In genomic region chr8:84743517-84744420, GRCm38 (mm10) we compare ENCODE assay signal across 9 mouse cellular contexts. TPM values are rescaled to one million over a fixed set of nuclear protein-coding genes. Genes with fewer than 3 reads are reported as not detected.
A peak's percentile ranks its signal among the peaks of the same experiment; 100 is the strongest.
DNase-seq lines count a peak whose midpoint lies in the region; ATAC-seq and TF ChIP-seq lines count a peak whose summit lies in the region.
"Had no signal": no experiment of that assay in that cellular context is flagged by ENCODE, and none has a peak within 500 bp of the region (broad histone marks: within the 10 kb centered on the region; RNA-seq: fewer than 3 reads in every experiment).

No protein-coding gene starts in this region.

- H3K27ac ChIP-seq in embryonic facial prominence, embryonic 14.5 days (replicated peaks; ENCODE audit: low read depth, low read length) = peak overlapping the region; percentile 97
- peak overlapping the region; percentile 95 for H3K27ac ChIP-seq in heart, embryonic 13.5 days (replicated peaks)
- H3K27ac ChIP-seq in kidney, embryonic 14.5 days (ENCODE audit: low read depth, low read length) = peak overlapping the region; percentile 80; the same call in 1 of the 2 replicates
- H3K27ac ChIP-seq in lung, postnatal 0 days (ENCODE audit: low read length) = 0 out of 2 replicates have a peak overlapping the region, but pooled peaks have one; percentile 20
- peak overlapping the region; percentile 91 for H3K27ac ChIP-seq in stomach, embryonic 14.5 days (ENCODE audit: low read length)

- H3K27me3 ChIP-seq in embryonic facial prominence, embryonic 14.5 days (replicated peaks; ENCODE audit: control insufficient read depth, insufficient read depth, low read length) = no peaks in the 10 kb centered on the region
- H3K27me3 ChIP-seq in heart, embryonic 13.5 days (replicated peaks) = peaks cover 34% of the 10 kb centered on the region
- peaks cover 81% of the 10 kb centered on the region for H3K27me3 ChIP-seq in kidney, embryonic 14.5 days (ENCODE audit: control insufficient read depth, insufficient read depth, low read length)
- no peaks in the 10 kb centered on the region for H3K27me3 ChIP-seq in lung, postnatal 0 days (replicated peaks; ENCODE audit: insufficient read depth, low read length)
- no peaks in the 10 kb centered on the region for H3K27me3 ChIP-seq in stomach, embryonic 14.5 days (ENCODE audit: control insufficient read depth, insufficient read depth, low read length)

- peak; percentile 28; the same call in 1 of the 2 replicates for ATAC-seq in frontal cortex, adult (ENCODE audit: low TSS enrichment)
- peak; percentile 39 for ATAC-seq in embryonic facial prominence, embryonic 14.5 days (ENCODE audit: low read depth)
- peak; percentile 20; the same call in 1 of the 2 replicates for ATAC-seq in heart, embryonic 13.5 days (ENCODE audit: extremely low read depth, insufficient number of reproducible peaks, low FRiP score, low TSS enrichment)
- peak; percentile 60 for ATAC-seq in kidney, embryonic 14.5 days (ENCODE audit: low FRiP score, low TSS enrichment)
- ATAC-seq in lung, postnatal 0 days = peak; percentile 55
- ATAC-seq in stomach, embryonic 14.5 days (ENCODE audit: insufficient number of reproducible peaks, insufficient read depth, low FRiP score, low read depth) = peak; percentile 57

- peak overlapping the region; percentile 50 for H3K4me2 ChIP-seq in embryonic facial prominence, embryonic 14.5 days (ENCODE audit: low read depth, low read length)
- H3K4me2 ChIP-seq in heart, embryonic 13.5 days = peak overlapping the region; percentile 63
- H3K4me2 ChIP-seq in kidney, embryonic 14.5 days (replicated peaks; ENCODE audit: low read depth, low read length) = peak overlapping the region; percentile 17
- H3K4me2 ChIP-seq in lung, postnatal 0 days (replicated peaks; ENCODE audit: low read depth, low read length) = no peak overlapping the region
- peak overlapping the region; percentile 32 for H3K4me2 ChIP-seq in stomach, embryonic 14.5 days (replicated peaks; ENCODE audit: low read depth, low read length)

- 10% methylated on average over 13 of the region's 17 CpGs for WGBS in embryonic facial prominence, embryonic 14.5 days
- WGBS in heart, embryonic 13.5 days = 14% methylated on average over 17 of the region's 17 CpGs
- WGBS in kidney, embryonic 14.5 days = 8% methylated on average over 17 of the region's 17 CpGs
- WGBS in lung, postnatal 0 days = 19% methylated on average over 13 of the region's 17 CpGs
- 12% methylated on average over 17 of the region's 17 CpGs for WGBS in stomach, embryonic 14.5 days

- TF ChIP-seq EP300 in lung, postnatal 0 days (IDR thresholded peaks at IDR 0.05) = no peak

- H3K4me3 ChIP-seq in embryonic facial prominence, embryonic 14.5 days (ENCODE audit: low read depth, low read length) = peak overlapping the region; percentile 7; the same call in 1 of the 2 replicates
- H3K4me3 ChIP-seq in heart, embryonic 13.5 days = peak overlapping the region; percentile 14; the same call in 1 of the 2 replicates
- no peak overlapping the region for H3K4me3 ChIP-seq in kidney, embryonic 14.5 days (ENCODE audit: low read length)
- H3K4me3 ChIP-seq in lung, postnatal 0 days (ENCODE audit: low read depth, low read length) = no peak overlapping the region
- H3K4me3 ChIP-seq in stomach, embryonic 14.5 days (ENCODE audit: low read depth, low read length) = peak overlapping the region; percentile 3; the same call in 1 of the 2 replicates

- DNase-seq in frontal cortex, postnatal 14 days (ENCODE audit: low spot score in 2 of 2) = no peak
- peak; percentile 95 for DNase-seq in embryonic facial prominence, embryonic 14.5 days (ENCODE audit: low spot score)
- DNase-seq in lung, postnatal 0 days (ENCODE audit: low spot score) = peak; percentile 79
- DNase-seq in layer of hippocampus, postnatal 36 days = no peak

- no peak for TF ChIP-seq CTCF in lung, postnatal 0 days (IDR thresholded peaks at IDR 0.05)

- H3K9ac ChIP-seq in embryonic facial prominence, embryonic 14.5 days (ENCODE audit: low read depth, low read length) = peak overlapping the region; percentile 52
- peak overlapping the region; percentile 80 for H3K9ac ChIP-seq in heart, embryonic 13.5 days
- H3K9ac ChIP-seq in kidney, embryonic 14.5 days (ENCODE audit: low read depth, low read length) = peak overlapping the region; percentile 23; the same call in 1 of the 2 replicates
- no peak overlapping the region for H3K9ac ChIP-seq in lung, postnatal 0 days (replicated peaks; ENCODE audit: low read depth)
- H3K9ac ChIP-seq in stomach, embryonic 14.5 days (replicated peaks; ENCODE audit: low read depth, low read length) = no peak overlapping the region

- H3K36me3 ChIP-seq in embryonic facial prominence, embryonic 14.5 days (ENCODE audit: control insufficient read depth, insufficient read depth, low read length) = peaks cover 5% of the 10 kb centered on the region; the same call in 1 of the 2 replicates
- no peaks in the 10 kb centered on the region for H3K36me3 ChIP-seq in heart, embryonic 13.5 days
- no peaks in the 10 kb centered on the region for H3K36me3 ChIP-seq in kidney, embryonic 14.5 days (ENCODE audit: control insufficient read depth, insufficient read depth, low read length)
- no peaks in the 10 kb centered on the region for H3K36me3 ChIP-seq in lung, postnatal 0 days (ENCODE audit: insufficient read depth, low read length)
- H3K36me3 ChIP-seq in stomach, embryonic 14.5 days (ENCODE audit: control insufficient read depth, insufficient read depth, low read length) = no peaks in the 10 kb centered on the region

- peaks cover 81% of the 10 kb centered on the region for H3K4me1 ChIP-seq in embryonic facial prominence, embryonic 14.5 days (ENCODE audit: control insufficient read depth, insufficient read depth, low read length)
- peaks cover 87% of the 10 kb centered on the region for H3K4me1 ChIP-seq in heart, embryonic 13.5 days
- H3K4me1 ChIP-seq in kidney, embryonic 14.5 days (ENCODE audit: control insufficient read depth, insufficient read depth, low read length) = peaks cover 45% of the 10 kb centered on the region
- peaks cover 46% of the 10 kb centered on the region for H3K4me1 ChIP-seq in lung, postnatal 0 days (ENCODE audit: insufficient read depth, low read depth, low read length)
- peaks cover 73% of the 10 kb centered on the region for H3K4me1 ChIP-seq in stomach, embryonic 14.5 days (ENCODE audit: control insufficient read depth, insufficient read depth, low read length)

- no peaks in the 10 kb centered on the region for H3K9me3 ChIP-seq in embryonic facial prominence, embryonic 14.5 days (ENCODE audit: control insufficient read depth, low read length)
- no peaks in the 10 kb centered on the region for H3K9me3 ChIP-seq in heart, embryonic 13.5 days
- H3K9me3 ChIP-seq in kidney, embryonic 14.5 days (ENCODE audit: control insufficient read depth, low read length) = no peaks in the 10 kb centered on the region
- H3K9me3 ChIP-seq in lung, postnatal 0 days (ENCODE audit: low read length) = no peaks in the 10 kb centered on the region
- no peaks in the 10 kb centered on the region for H3K9me3 ChIP-seq in stomach, embryonic 14.5 days (ENCODE audit: control insufficient read depth, low read depth, low read length)

RNA-seq across cellular contexts. Expression of gene G430095P16Rik, which starts 21.0 kb away (rescaled TPM):
- 2.0 and 2.7 TPM in 2 replicates for polyA plus RNA-seq in embryonic facial prominence, embryonic 14.5 days (2014; fragmentation: Nextera tagmentation; extraction: Ambion mirVana)
- polyA plus RNA-seq in heart, embryonic 13.5 days (2015; fragmentation: Nextera tagmentation; extraction: Ambion mirVana) = 7.8 and 8.9 TPM in 2 replicates
- 1.7 and 2.8 TPM in 2 replicates for polyA plus RNA-seq in kidney, embryonic 14.5 days (2014; fragmentation: Nextera tagmentation; extraction: Ambion mirVana)
- polyA plus RNA-seq in lung, postnatal 0 days (2015; fragmentation: Nextera tagmentation; extraction: Ambion mirVana) = 2.0 and 2.8 TPM in 2 replicates
- 2.8 and 5.0 TPM in 2 replicates for polyA plus RNA-seq in stomach, embryonic 14.5 days (2014; fragmentation: Nextera tagmentation; extraction: Ambion mirVana)
- not detected for total RNA-seq in layer of hippocampus, postnatal 36 days (2021)
- total RNA-seq: layer of hippocampus, postnatal 10 days had no signal

RNA-seq across cellular contexts. Expression of gene Lyl1, which starts 42.5 kb away (rescaled TPM):
- polyA plus RNA-seq in embryonic facial prominence, embryonic 14.5 days (2014; fragmentation: Nextera tagmentation; extraction: Ambion mirVana) = 5.8 and 6.8 TPM in 2 replicates
- 15.4 and 17.1 TPM in 2 replicates for polyA plus RNA-seq in heart, embryonic 13.5 days (2015; fragmentation: Nextera tagmentation; extraction: Ambion mirVana)
- polyA plus RNA-seq in kidney, embryonic 14.5 days (2014; fragmentation: Nextera tagmentation; extraction: Ambion mirVana) = 6.3 and 8.9 TPM in 2 replicates
- 11.6 and 13.9 TPM in 2 replicates for polyA plus RNA-seq in lung, postnatal 0 days (2015; fragmentation: Nextera tagmentation; extraction: Ambion mirVana)
- 4.6 and 5.0 TPM in 2 replicates for polyA plus RNA-seq in stomach, embryonic 14.5 days (2014; fragmentation: Nextera tagmentation; extraction: Ambion mirVana)
- 1 to 10 TPM; 1.2 to 2.0 TPM for total RNA-seq in layer of hippocampus, postnatal 36 days (2021)

RNA-seq across cellular contexts. Expression of gene Nacc1, which starts 56.1 kb away (rescaled TPM):
- 19.7 and 20.1 TPM in 2 replicates for polyA plus RNA-seq in embryonic facial prominence, embryonic 14.5 days (2014; fragmentation: Nextera tagmentation; extraction: Ambion mirVana)
- 15.1 and 15.7 TPM in 2 replicates for polyA plus RNA-seq in heart, embryonic 13.5 days (2015; fragmentation: Nextera tagmentation; extraction: Ambion mirVana)
- 28.1 and 33.1 TPM in 2 replicates for polyA plus RNA-seq in kidney, embryonic 14.5 days (2014; fragmentation: Nextera tagmentation; extraction: Ambion mirVana)
- polyA plus RNA-seq in lung, postnatal 0 days (2015; fragmentation: Nextera tagmentation; extraction: Ambion mirVana) = 7.1 and 7.4 TPM in 2 replicates
- polyA plus RNA-seq in stomach, embryonic 14.5 days (2014; fragmentation: Nextera tagmentation; extraction: Ambion mirVana) = 25.1 and 25.7 TPM in 2 replicates
- 10 to 100 TPM; 85.9 to 92.2 TPM for total RNA-seq in layer of hippocampus, postnatal 36 days (2021)

RNA-seq across cellular contexts. Expression of gene Nfix, which starts 56.4 kb away (rescaled TPM):
- 64.0 and 67.4 TPM in 2 replicates for polyA plus RNA-seq in embryonic facial prominence, embryonic 14.5 days (2014; fragmentation: Nextera tagmentation; extraction: Ambion mirVana)
- polyA plus RNA-seq in heart, embryonic 13.5 days (2015; fragmentation: Nextera tagmentation; extraction: Ambion mirVana) = 10.0 and 11.7 TPM in 2 replicates
- polyA plus RNA-seq in kidney, embryonic 14.5 days (2014; fragmentation: Nextera tagmentation; extraction: Ambion mirVana) = 9.4 and 10.9 TPM in 2 replicates
- 38.8 and 45.1 TPM in 2 replicates for polyA plus RNA-seq in lung, postnatal 0 days (2015; fragmentation: Nextera tagmentation; extraction: Ambion mirVana)
- 37.8 and 40.5 TPM in 2 replicates for polyA plus RNA-seq in stomach, embryonic 14.5 days (2014; fragmentation: Nextera tagmentation; extraction: Ambion mirVana)
- total RNA-seq in layer of hippocampus, postnatal 36 days (2021) = 100 to 1,000 TPM; 387 to 434 TPM

RNA-seq across cellular contexts. Expression of gene Trmt1, which starts 57.7 kb away (rescaled TPM):
- polyA plus RNA-seq in embryonic facial prominence, embryonic 14.5 days (2014; fragmentation: Nextera tagmentation; extraction: Ambion mirVana) = 55.8 and 73.2 TPM in 2 replicates
- polyA plus RNA-seq in heart, embryonic 13.5 days (2015; fragmentation: Nextera tagmentation; extraction: Ambion mirVana) = 47.6 and 51.6 TPM in 2 replicates
- 65.4 and 82.3 TPM in 2 replicates for polyA plus RNA-seq in kidney, embryonic 14.5 days (2014; fragmentation: Nextera tagmentation; extraction: Ambion mirVana)
- polyA plus RNA-seq in lung, postnatal 0 days (2015; fragmentation: Nextera tagmentation; extraction: Ambion mirVana) = 38.4 and 43.4 TPM in 2 replicates
- 64.6 and 65.7 TPM in 2 replicates for polyA plus RNA-seq in stomach, embryonic 14.5 days (2014; fragmentation: Nextera tagmentation; extraction: Ambion mirVana)
- 100 to 1,000 TPM in 1 of 2 experiments, 10 to 100 TPM in 1; 95.2 to 115 TPM for total RNA-seq in layer of hippocampus, postnatal 36 days (2021)

Comparison
In these comparisons a context has a peak if more than half of its experiments do, and no peak if none do; other contexts are left out.
1. DNase-seq: peak in embryonic facial prominence, embryonic 14.5 days (single experiment) and lung, postnatal 0 days (single experiment); none in frontal cortex, postnatal 14 days (0 of 2) and layer of hippocampus, postnatal 36 days (0 of 2).
2. H3K27ac ChIP-seq: peak in every context shown above with its lines; median percentile 97 in embryonic facial prominence, embryonic 14.5 days; 95 in heart, embryonic 13.5 days; 91 in stomach, embryonic 14.5 days; 80 in kidney, embryonic 14.5 days; 20 in lung, postnatal 0 days.
3. H3K4me3 ChIP-seq: peak in embryonic facial prominence, embryonic 14.5 days (single experiment), heart, embryonic 13.5 days (single experiment) and stomach, embryonic 14.5 days (single experiment); none in kidney, embryonic 14.5 days (single experiment) and lung, postnatal 0 days (single experiment).
4. H3K9ac ChIP-seq: peak in embryonic facial prominence, embryonic 14.5 days (single experiment), heart, embryonic 13.5 days (single experiment) and kidney, embryonic 14.5 days (single experiment); none in lung, postnatal 0 days (single experiment) and stomach, embryonic 14.5 days (single experiment).
5. Peak in every context shown above with its lines, with median percentiles within 50 percentile points of each other: ATAC-seq.